Mouse (Mus musculus) brain, adult 10 weeks (tissue): ENCODE data around the gene Trim43b. TPM values are rescaled to one million over a fixed set of nuclear protein-coding genes. Genes with fewer than 3 reads are reported as not detected.

Experiments
- polyA plus RNA-seq: library from polyadenylated mRNA; stranded (reverse); fragments of 350-450 nt; fragmentation: Illumina TruSeq; extraction: RNeasy Lipid Tissue Mini Kit (QIAGEN cat#74804); gene quantifications from one replicate; pipeline ENCODE4 v1.2.3, GENCODE M21; 2015; ENCODE audit warnings: low read depth, low replicate concordance

The Trim43b gene
- polyA plus RNA-seq = not detected

DNA sequence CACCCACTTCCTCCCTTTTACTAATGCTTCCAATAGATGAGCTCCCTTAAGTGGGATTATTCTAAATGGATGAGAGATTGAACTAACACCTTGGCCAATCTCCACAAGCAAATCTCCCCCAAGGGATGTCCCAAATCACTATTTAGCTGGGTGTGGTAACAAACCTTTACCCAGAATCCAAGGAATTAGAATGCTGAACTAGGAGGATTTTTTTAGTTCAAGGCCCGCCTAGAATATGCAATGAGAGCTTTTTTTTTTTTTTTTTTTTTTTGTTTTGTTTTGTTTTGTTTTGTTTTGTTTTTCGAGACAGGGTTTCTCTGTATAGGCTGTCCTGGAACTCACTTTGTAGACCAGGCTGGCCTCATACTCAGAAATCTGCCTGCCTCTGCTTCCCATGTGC, at the start of gene Trim43b:
Trim43b (minus strand) TSS at position 101 of the 400 bp plus-strand sequence.

Other genes with a start within 250 kb of the Trim43b start
- 0.64 TPM for gene Bcl2a1a, start 135.9 kb downstream of the Trim43b start, polyA plus RNA-seq
- 4.5 TPM for gene Bcl2a1b, start 106.4 kb upstream of the Trim43b start, polyA plus RNA-seq
- not detected for gene Gm29094, start 106.5 kb upstream of the Trim43b start, polyA plus RNA-seq
- 15.6 TPM for gene Mthfs, start 117.8 kb upstream of the Trim43b start, polyA plus RNA-seq